Mouse (Mus musculus): ENCODE measurements at regions not wholly inside any gene's neighbourhood (a gene's known extent, or its start where the extent isn't known, plus 50 kb on each side); places are given as distances from the start of the nearest gene placed in this dataset.

DNA sequence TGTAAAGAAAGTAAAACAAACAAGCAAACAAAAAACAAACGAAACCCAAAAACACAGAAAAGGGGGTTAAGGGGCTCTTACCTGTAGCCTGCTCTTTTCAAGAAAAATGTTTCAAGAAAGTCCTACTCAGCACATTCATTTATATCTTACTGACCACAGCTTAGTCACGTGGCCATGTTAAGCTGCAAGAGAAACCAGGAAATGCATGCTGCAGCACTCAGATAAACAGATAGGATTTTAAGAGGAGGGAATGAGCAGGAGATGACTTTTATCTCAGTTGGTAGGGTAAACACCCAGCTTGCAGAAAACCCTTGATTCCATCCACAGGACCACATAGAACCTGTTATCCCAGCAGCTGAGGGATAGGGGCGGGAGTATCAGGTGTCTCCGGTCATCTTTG lies 62.9 kb upstream of the Sfmbt2 start:
- ATAC-seq (replicated peaks; ENCODE audit: low read depth, poor library complexity, severe bottlenecking) = peak; percentile 49

DNA sequence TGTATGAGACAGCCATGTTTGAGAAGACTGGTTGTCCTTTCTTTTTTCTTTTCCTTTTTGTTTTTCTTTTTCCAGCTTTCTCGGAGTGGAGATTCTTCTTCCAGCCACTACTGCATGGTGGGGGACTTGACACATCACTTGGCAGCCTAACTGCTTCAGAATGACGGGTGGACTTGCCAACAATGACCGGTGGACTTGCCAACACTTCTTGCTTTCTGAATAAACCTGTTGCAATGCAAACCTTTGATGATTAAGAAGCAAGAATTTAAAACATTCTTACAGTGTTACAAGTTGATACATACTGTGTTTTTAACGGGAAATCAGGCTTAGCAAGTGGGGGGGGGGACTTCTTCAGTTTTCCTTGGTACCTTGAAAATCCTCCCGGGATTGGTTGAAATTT lies 60.7 kb upstream of the Sfmbt2 start:
- ATAC-seq (replicated peaks; ENCODE audit: low read depth, poor library complexity, severe bottlenecking) = no peak

GRCm38 (mm10) chr2:10311719-10312118 lies 58.6 kb upstream of the Sfmbt2 start:
- peak; percentile 21; the same call in 1 of the 2 replicates for ATAC-seq (replicated peaks; ENCODE audit: low read depth, poor library complexity, severe bottlenecking)

DNA sequence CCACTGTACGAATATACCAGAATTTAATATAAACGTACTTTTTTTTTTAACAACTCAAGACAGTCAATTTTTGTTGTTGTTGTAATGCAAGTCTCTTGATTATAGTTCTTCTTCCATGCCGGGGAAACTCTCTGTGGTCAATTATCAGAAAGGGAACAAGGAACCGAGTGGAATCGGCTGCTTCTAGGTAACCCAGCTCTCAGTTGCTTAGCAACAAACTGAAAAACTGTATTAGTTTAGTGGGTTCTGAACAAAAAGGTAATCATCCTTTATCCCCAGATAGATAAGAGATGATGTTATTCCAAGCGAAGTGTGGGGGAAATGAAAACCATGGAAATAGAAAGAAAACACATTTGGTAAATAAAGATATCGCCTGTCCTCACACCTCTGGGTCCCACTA lies 57.9 kb upstream of the Sfmbt2 start:
- no peak for ATAC-seq (replicated peaks; ENCODE audit: low read depth, poor library complexity, severe bottlenecking)

DNA sequence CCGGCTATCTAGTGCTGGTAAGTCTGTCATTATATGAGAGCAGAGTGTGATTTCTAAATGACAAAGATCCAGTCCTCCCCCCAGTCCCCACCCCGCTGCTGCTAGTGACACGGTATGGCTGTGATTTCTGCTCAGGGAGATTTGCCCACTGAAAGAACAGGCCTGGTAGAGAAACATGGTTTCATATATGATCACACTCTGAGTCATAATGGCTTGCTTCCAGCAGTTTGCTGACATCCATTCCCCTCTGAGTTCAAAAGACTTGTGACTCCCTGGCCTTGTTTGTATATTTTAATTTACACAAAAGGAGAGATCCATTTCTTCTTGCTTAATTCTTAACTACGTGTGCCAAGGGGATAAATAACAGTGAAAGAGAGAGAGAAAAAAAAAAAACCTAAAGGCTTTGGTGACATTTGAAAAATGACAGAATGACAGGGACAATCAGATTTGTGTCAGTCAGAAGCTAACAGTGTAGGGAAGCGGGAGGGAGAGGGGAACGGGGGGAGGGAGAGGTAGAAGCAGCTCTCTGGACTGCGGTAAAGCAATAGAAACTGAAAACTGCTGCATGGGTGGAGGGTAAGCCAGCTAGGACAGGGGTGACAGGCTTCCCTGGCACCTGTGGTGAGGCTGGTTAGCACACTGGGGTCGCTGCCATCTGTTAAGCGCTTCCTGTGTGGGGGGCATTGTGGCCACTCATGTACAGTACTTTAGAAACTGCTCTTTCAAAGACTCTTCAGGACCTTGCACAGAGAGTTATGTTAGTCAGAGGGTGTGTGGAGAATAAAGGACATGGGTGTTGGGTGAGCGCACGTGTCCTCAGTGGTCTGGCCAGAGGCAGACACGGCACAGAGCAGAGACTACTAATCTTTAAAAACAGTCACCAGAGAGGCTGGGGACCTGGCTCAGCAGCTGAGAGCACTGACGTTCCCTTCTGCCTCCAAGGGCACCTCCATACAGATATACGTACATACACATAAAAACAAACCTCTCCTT lies 55.8 kb upstream of the Sfmbt2 start:
- peak; percentile 92 for ATAC-seq (replicated peaks; ENCODE audit: low read depth, poor library complexity, severe bottlenecking)

- ATAC-seq (replicated peaks; ENCODE audit: low read depth, poor library complexity, severe bottlenecking) = no peak
These were observed 54.0 kb upstream of the Sfmbt2 start for GRCm38 (mm10) chr2:10316347-10316746.

- ATAC-seq (replicated peaks; ENCODE audit: low read depth, poor library complexity, severe bottlenecking) = no peak
These were observed 52.0 kb upstream of the Sfmbt2 start for GRCm38 (mm10) chr2:10318166-10318768.
